Mouse (Mus musculus) G1E (cell line): ENCODE measurements around the gene Dusp16.

Experiments
- CTCF ChIP-seq: IDR thresholded peaks from 2 replicates; pipeline ENCODE4 v1.5.1; 2012; ENCODE audit warnings: low read depth, low read length, inconsistent platforms, mixed read lengths
- GATA1 ChIP-seq: IDR thresholded peaks from 2 replicates; pipeline ENCODE4 v1.6.1; 2012; ENCODE audit warnings: borderline replicate concordance, low read length, inconsistent platforms, mixed read lengths
- POLR2AphosphoS5 ChIP-seq: IDR thresholded peaks from 2 replicates; pipeline ENCODE4 v1.6.1; 2012; ENCODE audit warnings: low read depth, low read length, inconsistent platforms; ENCODE audit not compliant: insufficient replicate concordance
- TAL1 ChIP-seq: conservative IDR thresholded peaks from 2 replicates; pipeline ENCODE4 v1.6.1; 2012; ENCODE audit warnings: low read depth, low read length, inconsistent platforms, mixed read lengths

- TF ChIP-seq CTCF = no peak
- no peak for TF ChIP-seq GATA1
- no peak for TF ChIP-seq TAL1
- no peak for TF ChIP-seq POLR2AphosphoS5
Measured at GRCm38 (mm10) chr6:134817051-134817928, 24.9 kb upstream of the Dusp16 start.
